In the genomic region with DNA sequence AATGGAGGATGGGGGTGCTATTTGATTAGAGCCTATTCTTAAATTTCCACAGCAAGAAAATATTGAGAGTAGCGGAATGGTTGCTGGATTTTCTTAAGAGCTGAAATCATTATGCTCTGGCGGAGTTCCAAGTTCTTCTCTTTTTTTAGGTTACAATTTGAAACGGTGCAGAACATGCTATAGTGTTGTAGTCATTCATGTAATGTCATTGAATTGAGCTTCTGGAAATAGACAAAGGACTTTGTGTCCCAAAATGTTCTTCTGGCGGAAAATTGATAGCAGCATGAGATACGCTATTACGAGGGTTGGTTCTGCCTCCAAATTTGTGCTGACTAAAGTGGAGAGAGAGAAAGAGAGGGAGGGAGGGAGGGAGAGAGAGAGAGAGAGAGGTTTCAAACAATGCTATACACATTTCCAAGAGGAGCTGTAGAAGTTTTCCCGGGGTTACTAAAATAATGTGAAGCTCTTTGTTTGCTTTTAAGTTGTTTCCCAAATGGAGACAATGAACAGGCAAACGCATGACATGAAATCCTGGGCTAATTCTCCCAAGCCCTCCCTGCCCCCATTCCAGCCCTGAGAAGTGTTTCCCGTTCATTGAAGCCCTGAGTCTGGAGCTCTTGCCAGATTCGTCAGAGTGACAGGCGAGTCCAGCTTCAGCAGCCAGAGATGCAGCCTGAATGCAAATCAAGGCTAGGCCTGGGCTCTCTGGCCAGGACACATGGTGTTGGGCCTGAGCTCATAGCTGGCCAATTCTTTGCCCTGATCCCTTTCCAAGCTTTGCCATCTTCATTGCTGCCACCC, we compare ENCODE assay signal across 8 mouse cellular contexts.
A peak's percentile ranks its signal among the peaks of the same experiment; 100 is the strongest.
DNase-seq lines count a peak whose midpoint lies in the region; ATAC-seq lines count a peak whose summit lies in the region.
"Had no signal": no experiment of that assay in that cellular context is flagged by ENCODE, and none has a peak within 500 bp of the region (broad histone marks: within the 10 kb centered on the region; RNA-seq: fewer than 3 reads in every experiment).

No protein-coding gene starts in this region.

- no peaks in the 10 kb centered on the region for H3K9me3 ChIP-seq in forebrain, embryonic 14.5 days (replicated peaks; ENCODE audit: control insufficient read depth, low read length)
- H3K9me3 ChIP-seq in neural tube, embryonic 13.5 days = no peaks in the 10 kb centered on the region
- H3K9me3 ChIP-seq: liver, embryonic 13.5 days had no signal

- peak; percentile 80 to 81 for DNase-seq in cerebellum, postnatal 25 days
- DNase-seq in forebrain, embryonic 14.5 days (ENCODE audit: low spot score) = peak; percentile 97
- DNase-seq in heart, postnatal 25 days (ENCODE audit: low spot score) = peak; percentile 17
- DNase-seq in left cerebral cortex, adult 9 months (ENCODE audit: low spot score in 2 of 2) = peak; percentile 62 to 87
- DNase-seq in spleen, postnatal 36 days (ENCODE audit: low spot score in 2 of 2) = no peak
- DNase-seq in ovary, postnatal 36 days (ENCODE audit: low spot score) = no peak
- DNase-seq: liver, embryonic 13.5 days had no signal

- H3K9ac ChIP-seq in forebrain, embryonic 14.5 days (ENCODE audit: low read length) = 0 out of 2 replicates have a peak overlapping the region, but pooled peaks have one; percentile 13
- H3K9ac ChIP-seq in neural tube, embryonic 13.5 days = peak overlapping the region; percentile 38; the same call in 1 of the 2 replicates
- H3K9ac ChIP-seq: liver, embryonic 13.5 days had no signal

- no peaks in the 10 kb centered on the region for H3K27me3 ChIP-seq in forebrain, embryonic 14.5 days (replicated peaks; ENCODE audit: control insufficient read depth, insufficient read depth, low read length)
- no peaks in the 10 kb centered on the region for H3K27me3 ChIP-seq in neural tube, embryonic 13.5 days
- H3K27me3 ChIP-seq: liver, embryonic 13.5 days had no signal

- intact Hi-C loops in heart, postnatal 25 days (cut with DNase I) = no loop called here

- no peaks in the 10 kb centered on the region for H3K36me3 ChIP-seq in forebrain, embryonic 14.5 days (ENCODE audit: control insufficient read depth, insufficient read depth, low read length)
- H3K36me3 ChIP-seq in neural tube, embryonic 13.5 days = no peaks in the 10 kb centered on the region
- H3K36me3 ChIP-seq: liver, embryonic 13.5 days had no signal

- no peak overlapping the region for H3K4me3 ChIP-seq in forebrain, embryonic 14.5 days (ENCODE audit: low read depth, low read length)
- H3K4me3 ChIP-seq in neural tube, embryonic 13.5 days = no peak overlapping the region
- H3K4me3 ChIP-seq: liver, embryonic 13.5 days had no signal

- H3K27ac ChIP-seq in forebrain, embryonic 14.5 days (ENCODE audit: low read depth, low read length) = peak overlapping the region; percentile 88
- peak overlapping the region; percentile 84 for H3K27ac ChIP-seq in neural tube, embryonic 13.5 days (replicated peaks)
- H3K27ac ChIP-seq: liver, embryonic 13.5 days had no signal

- WGBS in forebrain, embryonic 14.5 days = 4% methylated on average over 11 of the region's 11 CpGs
- 9% methylated on average over 11 of the region's 11 CpGs for WGBS in neural tube, embryonic 13.5 days

- H3K4me2 ChIP-seq in forebrain, embryonic 14.5 days (ENCODE audit: low read length) = peak overlapping the region; percentile 35
- H3K4me2 ChIP-seq in neural tube, embryonic 13.5 days = peak overlapping the region; percentile 22
- H3K4me2 ChIP-seq: liver, embryonic 13.5 days had no signal

- peaks cover 30% of the 10 kb centered on the region for H3K4me1 ChIP-seq in forebrain, embryonic 14.5 days (ENCODE audit: control insufficient read depth, insufficient read depth, low read length)
- peaks cover 39% of the 10 kb centered on the region for H3K4me1 ChIP-seq in neural tube, embryonic 13.5 days (replicated peaks)
- H3K4me1 ChIP-seq: liver, embryonic 13.5 days had no signal

- peak; percentile 93 for ATAC-seq in forebrain, embryonic 14.5 days
- ATAC-seq in neural tube, embryonic 13.5 days (ENCODE audit: low read depth) = peak; percentile 90

Comparison
In these comparisons a context has a peak if more than half of its experiments do, and no peak if none do; other contexts are left out.
1. DNase-seq: peak in cerebellum, postnatal 25 days (2 of 2), forebrain, embryonic 14.5 days (single experiment), heart, postnatal 25 days (single experiment) and left cerebral cortex, adult 9 months (2 of 2); none in spleen, postnatal 36 days (0 of 2) and ovary, postnatal 36 days (single experiment).